Mouse (Mus musculus) bone marrow, adult 2 months (tissue): ENCODE measurements at regions not wholly inside any gene's neighbourhood (a gene's known extent, or its start where the extent isn't known, plus 50 kb on each side); places are given as distances from the start of the nearest gene placed in this dataset.

Source experiments
- H3K27ac ChIP-seq: fragments of 200-500 bp; 2 replicates; pipeline ENCODE4 v1.5.1; 2012; ENCODE audit warnings: low read depth, mild to moderate bottlenecking, control low read depth, inconsistent platforms, low read length; ENCODE audit not compliant: control insufficient read depth, poor library complexity, insufficient read depth
- H3K4me1 ChIP-seq: fragments of 200-500 bp; 2 replicates; pipeline ENCODE4 v1.6.1; 2011; ENCODE audit warnings: low read length; ENCODE audit not compliant: control insufficient read depth, insufficient read depth
- H3K4me3 ChIP-seq: fragments of 200-500 bp; replicated peaks from 2 replicates; pipeline ENCODE3; 2011; ENCODE audit warnings: mild to moderate bottlenecking, low read depth, low read length, control low read depth; ENCODE audit not compliant: control insufficient read depth
- CTCF ChIP-seq: fragments of 200-500 bp; IDR thresholded peaks from 2 replicates; pipeline ENCODE4 v1.5.1; 2011; ENCODE audit warnings: low read length, control low read depth; ENCODE audit not compliant: control insufficient read depth, insufficient read depth
- POLR2A ChIP-seq: fragments of 200-500 bp; IDR thresholded peaks from 2 replicates; pipeline ENCODE4 v1.6.1; 2011; ENCODE audit warnings: low read depth, mild to moderate bottlenecking, control low read depth, low read length, borderline replicate concordance; ENCODE audit not compliant: control insufficient read depth
- WGBS: fragments of 180-500 bp; shearing (Covaris S2); methylation state at CpG from one replicate; pipeline ENCODE4 v1.1.7; 2018; 5-methylcytosine and 5-hydroxymethylcytosine counted together

DNA sequence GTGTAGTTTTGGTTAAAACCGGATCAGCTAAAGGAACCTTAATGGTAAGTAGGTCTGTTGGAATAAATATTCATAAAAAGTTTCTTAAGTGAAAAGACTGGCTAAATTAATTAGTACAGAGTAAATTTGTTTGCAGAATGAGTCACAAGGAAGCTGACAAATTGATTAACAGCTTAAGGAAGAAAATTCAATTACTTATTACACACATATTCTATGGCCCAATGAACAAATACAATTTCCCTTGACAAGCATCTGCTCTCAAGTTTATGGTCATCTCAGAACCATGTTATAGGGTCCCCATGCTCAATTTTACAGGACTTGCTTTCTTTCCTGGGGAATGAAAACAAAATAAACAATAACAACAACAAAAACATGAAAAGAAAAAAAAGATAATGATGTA, 231.4 kb upstream of the Frg1 start:
- H3K4me1 ChIP-seq: no peaks in the 10 kb centered on the region
- no peak overlapping the region for H3K4me3 ChIP-seq
- H3K27ac ChIP-seq: no peak overlapping the region
- TF ChIP-seq POLR2A: no peak
- TF ChIP-seq CTCF: no peak
- 83% methylated on average over 1 of the region's 1 CpGs for WGBS

DNA sequence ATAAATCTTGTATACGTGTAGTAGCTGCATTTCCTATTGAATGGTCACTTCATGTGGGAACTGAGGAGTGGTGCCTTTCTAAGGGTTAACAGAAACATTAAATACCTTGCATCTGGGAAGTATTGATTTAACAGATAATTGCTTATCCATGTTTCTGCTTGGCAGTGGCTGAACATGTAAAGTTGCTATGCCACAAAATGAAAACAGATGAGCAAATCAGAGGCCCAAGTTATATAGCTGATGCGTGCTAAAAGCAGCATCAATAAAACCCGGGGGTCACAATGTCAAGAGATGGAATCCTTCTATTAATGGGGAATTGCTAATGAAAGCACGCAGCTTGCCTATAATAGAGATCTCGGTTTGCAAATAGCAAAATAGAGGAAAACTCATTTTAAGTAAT, 227.8 kb upstream of the Frg1 start:
- no peak overlapping the region for H3K27ac ChIP-seq
- TF ChIP-seq CTCF (no peak), POLR2A (no peak)
- no peak overlapping the region for H3K4me3 ChIP-seq
- no peaks in the 10 kb centered on the region for H3K4me1 ChIP-seq
- WGBS: 78% methylated on average over 5 of the region's 5 CpGs

DNA sequence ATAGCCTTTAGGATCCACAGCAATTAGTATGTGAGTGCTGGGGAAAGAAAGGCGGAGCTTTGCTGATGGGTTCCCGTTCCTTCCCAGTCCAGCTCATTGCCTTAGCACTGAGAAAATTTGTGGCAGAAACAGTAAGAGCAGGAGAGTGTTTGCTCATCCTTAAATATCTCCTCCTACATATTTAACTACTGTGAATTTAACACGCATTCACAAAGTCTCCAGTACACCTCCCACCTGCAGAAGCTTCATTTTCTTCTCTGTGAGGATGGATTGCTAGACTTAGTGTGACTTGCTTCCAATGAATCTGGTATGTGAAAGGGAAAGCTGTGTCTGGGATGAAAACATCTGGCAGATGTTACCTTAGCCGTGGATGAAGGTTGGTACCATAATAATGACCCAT, 207.0 kb upstream of the Frg1 start:
- H3K4me1 ChIP-seq: no peaks in the 10 kb centered on the region
- WGBS: 77% methylated on average over 4 of the region's 4 CpGs
- H3K27ac ChIP-seq: no peak overlapping the region
- TF ChIP-seq CTCF: no peak
- TF ChIP-seq POLR2A: no peak
- H3K4me3 ChIP-seq: no peak overlapping the region

DNA sequence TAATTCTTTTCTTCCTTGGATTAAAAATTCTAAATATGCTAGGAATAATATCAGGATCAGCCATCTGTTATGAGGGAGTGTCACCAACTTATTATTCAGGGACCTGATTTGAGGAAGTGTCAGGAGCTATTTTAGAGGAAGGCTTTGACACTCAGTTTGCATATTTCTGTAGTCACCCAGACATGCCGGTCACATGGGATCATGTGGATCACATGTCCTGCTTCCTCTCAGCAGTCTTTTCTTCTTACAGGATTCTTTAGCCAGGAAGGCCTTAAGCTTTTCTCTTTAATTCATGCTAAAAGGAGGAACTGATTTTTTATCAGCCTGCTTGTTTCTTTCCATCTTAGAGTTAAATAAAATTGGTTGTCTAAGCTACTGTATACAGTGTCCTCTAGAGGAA, 183.4 kb upstream of the Frg1 start:
- no peak overlapping the region for H3K27ac ChIP-seq
- H3K4me3 ChIP-seq: no peak overlapping the region
- H3K4me1 ChIP-seq: no peaks in the 10 kb centered on the region
- WGBS: 47% methylated on average over 1 of the region's 1 CpGs
- TF ChIP-seq POLR2A: no peak
- no peak for TF ChIP-seq CTCF

DNA sequence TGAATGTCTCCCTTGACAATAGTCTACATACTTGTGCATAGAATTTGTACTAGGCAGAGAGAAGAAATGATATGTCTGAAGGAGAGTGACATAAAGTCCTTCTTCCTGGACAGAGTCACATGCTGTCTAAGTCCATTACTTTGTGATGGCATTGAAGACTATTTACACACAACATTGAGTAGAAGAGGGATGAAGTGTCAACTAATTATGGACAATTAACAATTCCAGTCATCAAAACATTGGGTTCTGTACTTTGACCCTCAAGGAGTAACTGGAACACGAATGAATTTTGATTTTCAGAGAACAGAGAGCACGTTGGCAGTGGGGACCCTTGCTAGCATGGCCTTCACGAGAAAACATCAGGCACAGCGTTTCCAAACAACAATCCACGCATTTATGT, 177.6 kb upstream of the Frg1 start:
- H3K27ac ChIP-seq: no peak overlapping the region
- 76% methylated on average over 5 of the region's 5 CpGs for WGBS
- TF ChIP-seq CTCF (no peak), POLR2A (no peak)
- H3K4me1 ChIP-seq: no peaks in the 10 kb centered on the region
- no peak overlapping the region for H3K4me3 ChIP-seq

DNA sequence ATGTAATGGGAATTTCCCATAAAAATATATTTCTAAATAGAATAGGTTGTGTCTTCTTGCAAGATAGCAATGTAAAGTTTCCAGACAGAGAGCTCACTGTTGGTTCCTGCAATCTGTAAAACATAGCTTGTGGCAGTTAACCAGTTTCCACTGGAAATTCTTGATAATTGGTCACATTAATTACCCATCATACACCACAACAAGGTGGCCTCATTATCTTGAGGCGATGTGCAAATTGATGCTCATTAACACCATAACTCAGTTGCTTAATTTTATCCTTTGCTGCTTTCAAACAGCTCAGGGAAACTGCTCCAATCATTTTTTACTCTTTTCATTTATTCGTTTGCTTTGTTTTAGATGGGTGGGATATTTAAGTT, 176.8 kb upstream of the Frg1 start:
- WGBS: 56% methylated on average over 2 of the region's 2 CpGs
- TF ChIP-seq POLR2A (no peak), CTCF (no peak)
- no peak overlapping the region for H3K4me3 ChIP-seq
- no peak overlapping the region for H3K27ac ChIP-seq
- H3K4me1 ChIP-seq: no peaks in the 10 kb centered on the region

DNA sequence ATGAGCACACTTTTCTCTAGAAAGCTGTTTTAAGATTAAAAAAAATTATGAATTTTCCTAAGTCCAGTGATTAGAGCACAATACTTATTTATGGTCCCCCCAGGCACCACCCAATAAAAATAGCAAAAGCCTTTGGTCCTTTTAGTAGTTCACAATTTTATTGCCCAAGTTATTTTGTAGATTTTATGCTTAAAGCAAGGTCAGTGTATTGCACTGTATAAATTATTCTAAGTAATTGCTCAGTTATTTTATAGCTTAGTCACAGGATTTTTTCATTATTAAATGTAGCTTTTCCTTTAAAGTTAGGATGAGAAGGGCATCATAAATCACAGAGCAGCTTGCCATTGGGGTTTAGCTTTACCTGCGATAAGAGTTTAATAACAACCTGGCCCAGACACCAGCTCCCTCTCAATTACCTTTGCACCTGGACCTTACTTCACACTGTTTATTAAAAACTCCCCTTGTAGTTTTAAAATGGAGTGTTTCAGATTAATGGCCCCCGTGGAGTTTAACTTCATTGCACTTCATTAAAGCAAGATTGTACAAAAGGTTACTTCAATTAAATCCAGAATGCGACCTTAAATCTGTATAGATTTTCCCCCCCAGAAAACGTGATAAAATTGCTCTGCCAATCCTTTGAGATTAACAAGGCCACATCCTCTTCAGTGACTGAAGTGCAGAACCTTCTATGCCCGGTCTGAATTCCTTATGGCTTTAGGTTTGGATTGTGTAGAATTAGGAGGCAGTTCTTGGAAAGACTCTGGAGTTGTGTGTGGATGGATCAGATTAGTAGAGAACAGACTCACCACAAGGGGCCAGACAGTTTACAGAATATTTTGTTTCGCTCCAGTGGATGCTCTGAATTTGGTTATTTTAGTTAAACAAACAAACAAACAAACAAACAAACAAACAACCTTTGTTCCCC, 176.1 kb upstream of the Frg1 start:
- Histone ChIP-seq H3K27ac (no peak overlapping the region), H3K4me3 (no peak overlapping the region), H3K4me1 (no peaks in the 10 kb centered on the region)
- TF ChIP-seq POLR2A (no peak), CTCF (no peak)
- WGBS: 69% methylated on average over 6 of the region's 6 CpGs

DNA sequence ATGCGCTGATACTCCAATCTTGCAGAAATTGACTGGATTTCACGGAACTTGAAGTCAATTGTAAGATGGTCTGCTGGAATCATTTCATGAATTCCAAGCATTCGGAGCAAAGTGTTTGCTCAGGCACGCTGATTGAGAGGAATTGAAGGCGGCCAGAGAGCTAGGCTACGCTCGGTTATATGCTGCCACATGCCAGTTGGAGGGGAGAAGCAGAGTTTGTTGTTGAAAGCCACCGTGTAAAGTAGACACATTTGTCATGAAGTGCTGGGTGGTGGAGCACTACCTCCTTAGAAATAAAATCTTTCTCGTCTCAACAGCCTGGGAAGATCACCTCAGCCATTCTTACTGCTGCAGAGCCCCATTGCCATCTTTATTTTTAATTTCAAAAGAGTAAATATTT, 175.3 kb upstream of the Frg1 start:
- Histone ChIP-seq H3K4me1 (no peaks in the 10 kb centered on the region), H3K4me3 (no peak overlapping the region), H3K27ac (no peak overlapping the region)
- TF ChIP-seq CTCF (no peak), POLR2A (no peak)
- WGBS: 76% methylated on average over 9 of the region's 9 CpGs
